Mouse (Mus musculus) limb, embryonic 12.5 days (tissue): ENCODE measurements around the gene Ephx3. TPM values are rescaled to one million over a fixed set of nuclear protein-coding genes. Genes with fewer than 3 reads are reported as not detected.

Experiments used
- ATAC-seq: fragments of 200-750 bp; cut with Nextera tagmentation; 2 replicates; pipeline ENCODE4 v1.8.0; 2017; ENCODE audit warnings: low read depth, moderate TSS enrichment; ENCODE audit not compliant: insufficient number of reproducible peaks, insufficient read depth, low FRiP score, low TSS enrichment
- H3K27ac ChIP-seq: fragments of 300-500 bp; sonication (generic); 2 replicates; pipeline ENCODE4 v1.5.1; 2016; ENCODE audit warnings: mild to moderate bottlenecking, moderate library complexity
- H3K27me3 ChIP-seq: fragments of 300-500 bp; sonication (generic); 2 replicates; pipeline ENCODE4 v1.6.1; 2016; ENCODE audit warnings: mild to moderate bottlenecking, moderate library complexity
- H3K36me3 ChIP-seq: fragments of 300-500 bp; sonication (generic); 2 replicates; pipeline ENCODE4 v1.6.1; 2016; ENCODE audit warnings: mild to moderate bottlenecking, moderate library complexity
- H3K4me1 ChIP-seq: fragments of 300-500 bp; sonication (generic); replicated peaks from 2 replicates; pipeline ENCODE4 v1.6.1; 2016
- H3K4me2 ChIP-seq: fragments of 300-500 bp; sonication (generic); 2 replicates; pipeline ENCODE4 v1.6.1; 2016; ENCODE audit warnings: mild to moderate bottlenecking, moderate library complexity
- H3K4me3 ChIP-seq: fragments of 300-500 bp; sonication (generic); replicated peaks from 2 replicates; pipeline ENCODE4 v1.5.1; 2016; ENCODE audit warnings: mild to moderate bottlenecking
- H3K9ac ChIP-seq: fragments of 300-500 bp; sonication (generic); replicated peaks from 2 replicates; pipeline ENCODE4 v1.6.1; 2016; ENCODE audit warnings: mild to moderate bottlenecking, moderate library complexity
- H3K9me3 ChIP-seq: fragments of 300-500 bp; sonication (generic); 2 replicates; pipeline ENCODE4 v1.6.1; 2016; ENCODE audit warnings: mild to moderate bottlenecking, moderate library complexity
- WGBS: fragments of 180-500 bp; shearing (Covaris S2); methylation state at CpG from one replicate; pipeline ENCODE4 v1.1.7; 2016; 5-methylcytosine and 5-hydroxymethylcytosine counted together
- polyA plus RNA-seq: library from polyadenylated mRNA; unstranded; fragments of >200 nt; fragmentation: Nextera tagmentation; extraction: Ambion mirVana; gene quantifications from 2 replicates; pipeline ENCODE4 v1.2.1, GENCODE M21; 2016

Ephx3 gene
- polyA plus RNA-seq, 1 experiment from 2014 or later = not detected

DNA sequence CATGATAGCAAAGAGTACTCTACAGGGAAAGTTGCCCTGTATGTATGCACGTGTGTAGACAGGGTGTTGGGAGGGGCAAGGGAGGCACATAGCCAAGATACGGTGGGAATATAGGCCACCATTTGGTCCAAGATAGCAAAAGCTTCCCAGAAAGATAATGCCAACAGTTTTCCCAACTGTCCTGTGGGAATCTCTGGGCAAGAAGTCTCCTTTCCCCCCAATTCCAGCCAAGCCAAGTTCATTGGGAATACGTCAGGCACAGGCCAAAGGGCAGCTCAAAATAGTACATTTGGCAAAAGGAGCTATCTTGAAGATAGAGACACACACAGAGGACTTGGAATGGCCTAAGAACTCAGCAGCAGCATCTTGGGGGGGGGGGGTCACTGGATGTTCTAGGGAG lies 16.0 kb upstream of the Ephx3 start:
- ATAC-seq = no peak
- no peak overlapping the region for H3K27ac ChIP-seq
- peaks cover 98% of the 10 kb centered on the region for H3K36me3 ChIP-seq
- no peaks in the 10 kb centered on the region for H3K27me3 ChIP-seq
- no peak overlapping the region for H3K4me3 ChIP-seq
- 92% methylated on average over 3 of the region's 3 CpGs for WGBS
- H3K9me3 ChIP-seq = no peaks in the 10 kb centered on the region
- H3K4me2 ChIP-seq = no peak overlapping the region
- H3K4me1 ChIP-seq = peaks cover 21% of the 10 kb centered on the region; the same call in 1 of the 2 replicates
- no peak overlapping the region; the same call in 1 of the 2 replicates for H3K9ac ChIP-seq

DNA sequence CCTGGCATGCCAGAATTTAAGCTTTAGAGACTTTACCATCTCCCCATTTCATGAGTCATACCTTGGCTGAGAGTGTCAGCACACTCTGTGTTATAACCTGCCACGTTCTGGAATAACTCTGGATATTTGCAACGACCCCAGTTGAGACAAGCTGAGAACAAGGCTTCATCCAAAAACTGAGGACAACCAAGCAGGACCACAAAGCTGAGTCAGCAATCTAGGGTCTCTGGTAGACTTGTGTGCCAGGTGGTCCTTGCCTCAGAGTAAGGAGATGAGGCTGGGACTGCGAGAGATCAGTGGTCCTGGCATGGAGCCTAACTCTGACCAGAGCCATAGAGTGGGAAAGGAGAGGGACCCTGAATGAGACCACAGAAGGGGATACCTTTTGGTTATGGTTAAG lies 13.6 kb upstream of the Ephx3 start:
- no peak overlapping the region for H3K27ac ChIP-seq
- WGBS = 89% methylated on average over 3 of the region's 3 CpGs
- ATAC-seq = no peak
- H3K9me3 ChIP-seq = no peaks in the 10 kb centered on the region
- no peak overlapping the region for H3K4me3 ChIP-seq
- H3K9ac ChIP-seq = no peak overlapping the region
- H3K36me3 ChIP-seq = peaks cover 98% of the 10 kb centered on the region
- H3K27me3 ChIP-seq = no peaks in the 10 kb centered on the region
- no peak overlapping the region for H3K4me2 ChIP-seq
- peaks cover 7% of the 10 kb centered on the region; the same call in 1 of the 2 replicates for H3K4me1 ChIP-seq

DNA sequence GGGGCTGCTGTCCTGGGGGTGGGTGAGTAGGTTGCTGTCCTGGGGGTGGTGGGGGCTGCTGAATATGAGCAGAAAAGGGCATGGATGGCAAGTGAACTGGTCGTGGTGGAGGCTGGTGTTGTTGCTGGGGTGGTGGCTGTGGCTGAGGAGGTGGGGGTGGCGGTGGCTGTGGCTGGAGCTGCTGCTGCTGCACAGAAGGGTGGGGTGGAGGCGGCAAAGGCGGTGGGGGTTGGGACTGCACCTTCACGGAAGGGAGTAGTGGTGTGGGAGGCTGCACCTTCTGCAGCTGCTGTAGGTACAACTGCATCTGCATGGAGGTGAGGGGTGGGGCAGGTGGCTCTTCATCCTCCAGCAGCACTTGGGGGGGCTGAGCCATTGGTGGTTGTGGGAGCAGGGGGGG lies 11.7 kb upstream of the Ephx3 start:
- 78% methylated on average over 5 of the region's 5 CpGs for WGBS
- Histone ChIP-seq H3K4me2 (no peak overlapping the region), H3K27ac (no peak overlapping the region), H3K4me1 (no peaks in the 10 kb centered on the region), H3K27me3 (no peaks in the 10 kb centered on the region), H3K9me3 (no peaks in the 10 kb centered on the region), H3K36me3 (peaks cover 98% of the 10 kb centered on the region), H3K4me3 (no peak overlapping the region), H3K9ac (no peak overlapping the region)
- ATAC-seq = no peak

DNA sequence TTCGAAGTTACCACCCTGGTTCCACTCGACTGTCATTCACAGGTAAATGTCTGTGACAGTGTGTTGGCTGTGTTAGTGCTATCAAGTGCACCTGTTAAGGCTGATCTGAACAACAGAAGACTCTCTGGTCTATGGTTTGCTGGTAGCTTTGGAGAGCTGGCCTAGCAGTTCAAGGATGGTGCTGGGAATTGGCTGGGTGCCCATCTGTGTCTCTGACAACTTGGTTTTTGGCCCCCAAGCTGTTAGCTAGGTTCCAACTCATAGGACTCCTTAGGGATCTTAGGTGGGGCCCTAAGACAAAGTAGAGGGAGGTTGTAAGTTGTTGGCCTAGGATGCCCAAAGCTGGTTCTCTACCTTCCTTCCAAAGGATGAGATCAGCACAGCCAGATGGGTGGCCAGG lies 10.4 kb upstream of the Ephx3 start:
- Histone ChIP-seq H3K36me3 (peaks cover 98% of the 10 kb centered on the region), H3K4me2 (no peak overlapping the region), H3K9me3 (no peaks in the 10 kb centered on the region), H3K4me1 (no peaks in the 10 kb centered on the region), H3K27me3 (no peaks in the 10 kb centered on the region), H3K27ac (no peak overlapping the region), H3K4me3 (no peak overlapping the region), H3K9ac (no peak overlapping the region)
- no peak for ATAC-seq
- 91% methylated on average over 2 of the region's 2 CpGs for WGBS

DNA sequence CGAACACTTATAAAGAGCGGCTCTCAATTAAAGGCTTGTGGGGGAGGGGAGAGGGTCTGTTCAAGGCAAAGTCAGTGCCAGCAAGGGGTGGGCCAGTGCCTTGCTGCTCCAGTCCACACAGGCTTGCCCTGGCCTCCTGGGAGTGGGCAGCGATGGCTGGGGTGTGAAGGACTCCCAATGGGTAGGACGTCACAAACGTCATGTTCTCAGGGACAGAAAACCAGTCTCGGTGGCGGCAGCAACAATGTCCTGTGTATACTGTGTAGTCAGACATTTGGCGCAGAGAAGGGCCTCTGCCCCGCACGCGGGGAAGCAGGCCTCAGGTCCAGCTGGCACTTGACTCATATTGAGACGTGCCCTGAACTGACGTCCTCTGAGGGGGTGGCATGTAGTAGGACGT lies 7.8 kb upstream of the Ephx3 start:
- Histone ChIP-seq H3K27ac (no peak overlapping the region), H3K36me3 (peaks cover 78% of the 10 kb centered on the region), H3K9ac (no peak overlapping the region), H3K27me3 (no peaks in the 10 kb centered on the region), H3K4me2 (no peak overlapping the region), H3K4me1 (no peaks in the 10 kb centered on the region), H3K9me3 (no peaks in the 10 kb centered on the region), H3K4me3 (no peak overlapping the region)
- ATAC-seq = no peak
- 93% methylated on average over 14 of the region's 14 CpGs for WGBS

DNA sequence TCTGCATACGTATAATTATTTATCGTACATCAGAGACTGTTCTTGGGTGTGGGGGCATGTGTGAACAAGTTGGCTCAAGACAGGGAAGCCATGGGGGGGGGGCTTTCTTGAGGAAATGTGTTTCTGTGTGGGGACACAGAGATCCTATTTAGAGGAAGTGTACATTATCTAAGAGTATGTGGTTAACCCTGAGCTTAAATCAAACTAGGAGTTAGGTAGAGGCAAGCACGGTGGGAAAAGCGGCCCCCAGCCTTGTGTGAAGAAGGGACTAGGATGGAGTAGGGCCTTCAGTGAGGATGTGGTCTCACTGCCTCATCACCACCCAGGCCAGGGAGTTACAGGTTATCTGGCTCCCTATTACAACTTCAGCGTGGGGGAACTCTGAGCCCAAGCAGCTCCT lies 6.4 kb upstream of the Ephx3 start:
- Histone ChIP-seq H3K4me3 (no peak overlapping the region), H3K9ac (no peak overlapping the region), H3K27ac (no peak overlapping the region), H3K9me3 (no peaks in the 10 kb centered on the region), H3K4me1 (no peaks in the 10 kb centered on the region), H3K36me3 (peaks cover 64% of the 10 kb centered on the region), H3K27me3 (no peaks in the 10 kb centered on the region), H3K4me2 (no peak overlapping the region)
- ATAC-seq = no peak
- 89% methylated on average over 5 of the region's 5 CpGs for WGBS

DNA sequence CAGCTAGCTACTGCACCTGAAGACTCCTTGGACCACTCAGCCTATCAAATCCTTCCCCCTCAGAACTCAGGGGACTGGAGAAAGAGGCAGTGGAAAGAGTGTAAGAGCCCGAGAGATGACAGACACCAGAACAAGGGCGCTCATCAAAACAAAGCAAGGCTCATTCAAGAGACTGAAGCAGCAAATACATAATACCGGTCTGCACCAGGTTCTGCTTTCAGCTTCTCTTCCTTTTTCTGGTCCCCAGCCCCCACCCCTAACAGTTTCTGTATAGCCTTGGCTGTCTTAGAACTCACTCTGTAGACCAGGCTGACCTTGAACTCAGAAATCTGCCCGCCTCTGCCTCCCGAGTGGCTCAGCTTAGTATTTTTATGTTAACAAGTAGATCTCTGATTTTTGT lies 3.7 kb upstream of the Ephx3 start:
- Histone ChIP-seq H3K36me3 (peaks cover 36% of the 10 kb centered on the region), H3K27ac (no peak overlapping the region), H3K4me1 (peaks cover 15% of the 10 kb centered on the region), H3K27me3 (peaks cover 27% of the 10 kb centered on the region), H3K9me3 (no peaks in the 10 kb centered on the region), H3K4me3 (no peak overlapping the region), H3K4me2 (no peak overlapping the region), H3K9ac (no peak overlapping the region)
- 81% methylated on average over 5 of the region's 5 CpGs for whole genome bisulfite sequencing
- no peak for ATAC-seq

DNA sequence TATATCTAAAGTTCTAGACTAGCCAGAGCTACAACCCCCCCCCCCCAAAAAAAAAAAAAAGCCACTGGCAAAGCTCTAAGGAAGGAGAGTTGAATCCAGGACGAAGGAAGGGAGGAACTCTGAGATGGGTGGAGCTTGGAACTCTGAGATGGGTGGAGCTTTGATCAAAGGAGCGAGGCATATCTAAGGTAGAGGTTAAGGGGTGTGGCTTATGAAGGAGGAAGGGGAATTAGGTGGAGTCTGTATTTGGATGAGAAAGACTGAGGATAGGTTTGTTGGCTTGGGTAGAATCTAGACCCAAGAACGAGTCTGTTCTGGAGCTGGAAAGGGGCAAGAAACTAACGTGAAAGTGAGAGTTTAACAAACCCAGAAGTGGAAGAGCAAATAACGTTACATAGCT lies 501 bp upstream of the Ephx3 start:
- H3K36me3 ChIP-seq = peaks cover 6% of the 10 kb centered on the region; the same call in 1 of the 2 replicates
- no peak overlapping the region; the same call in 1 of the 2 replicates for H3K4me3 ChIP-seq
- H3K9ac ChIP-seq = no peak overlapping the region
- WGBS = 14% methylated on average over 5 of the region's 5 CpGs
- peaks cover 28% of the 10 kb centered on the region for H3K27me3 ChIP-seq
- no peak overlapping the region for H3K27ac ChIP-seq
- H3K9me3 ChIP-seq = no peaks in the 10 kb centered on the region
- ATAC-seq = no peak
- H3K4me1 ChIP-seq = peaks cover 15% of the 10 kb centered on the region
- H3K4me2 ChIP-seq = peak overlapping the region; percentile 83

DNA sequence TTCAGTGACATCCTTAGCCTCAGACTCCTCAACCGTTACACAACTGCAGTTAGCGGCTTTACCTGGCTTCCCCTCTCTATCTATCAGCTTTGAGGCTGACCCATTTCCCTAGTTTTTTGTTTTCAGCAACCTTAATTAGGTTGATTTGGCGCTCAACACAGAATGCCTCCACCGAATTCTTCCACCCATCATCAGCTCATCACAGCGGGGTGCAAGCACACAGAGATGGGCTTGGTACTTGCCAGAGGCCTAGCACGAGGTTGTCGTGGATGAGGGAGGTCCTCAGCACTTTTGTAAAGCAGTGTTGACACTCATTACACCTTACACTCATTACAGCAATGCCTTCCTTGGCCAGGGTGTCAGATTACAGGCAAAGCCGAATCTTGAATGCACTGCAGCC lies 6.3 kb downstream of the Ephx3 start:
- Histone ChIP-seq H3K4me3 (no peak overlapping the region), H3K27ac (no peak overlapping the region), H3K4me2 (no peak overlapping the region), H3K9me3 (no peaks in the 10 kb centered on the region), H3K9ac (no peak overlapping the region), H3K27me3 (peaks cover 1% of the 10 kb centered on the region; the same call in 1 of the 2 replicates), H3K36me3 (no peaks in the 10 kb centered on the region), H3K4me1 (peaks cover 12% of the 10 kb centered on the region)
- no peak for ATAC-seq
- 22% methylated on average over 8 of the region's 8 CpGs for WGBS

DNA sequence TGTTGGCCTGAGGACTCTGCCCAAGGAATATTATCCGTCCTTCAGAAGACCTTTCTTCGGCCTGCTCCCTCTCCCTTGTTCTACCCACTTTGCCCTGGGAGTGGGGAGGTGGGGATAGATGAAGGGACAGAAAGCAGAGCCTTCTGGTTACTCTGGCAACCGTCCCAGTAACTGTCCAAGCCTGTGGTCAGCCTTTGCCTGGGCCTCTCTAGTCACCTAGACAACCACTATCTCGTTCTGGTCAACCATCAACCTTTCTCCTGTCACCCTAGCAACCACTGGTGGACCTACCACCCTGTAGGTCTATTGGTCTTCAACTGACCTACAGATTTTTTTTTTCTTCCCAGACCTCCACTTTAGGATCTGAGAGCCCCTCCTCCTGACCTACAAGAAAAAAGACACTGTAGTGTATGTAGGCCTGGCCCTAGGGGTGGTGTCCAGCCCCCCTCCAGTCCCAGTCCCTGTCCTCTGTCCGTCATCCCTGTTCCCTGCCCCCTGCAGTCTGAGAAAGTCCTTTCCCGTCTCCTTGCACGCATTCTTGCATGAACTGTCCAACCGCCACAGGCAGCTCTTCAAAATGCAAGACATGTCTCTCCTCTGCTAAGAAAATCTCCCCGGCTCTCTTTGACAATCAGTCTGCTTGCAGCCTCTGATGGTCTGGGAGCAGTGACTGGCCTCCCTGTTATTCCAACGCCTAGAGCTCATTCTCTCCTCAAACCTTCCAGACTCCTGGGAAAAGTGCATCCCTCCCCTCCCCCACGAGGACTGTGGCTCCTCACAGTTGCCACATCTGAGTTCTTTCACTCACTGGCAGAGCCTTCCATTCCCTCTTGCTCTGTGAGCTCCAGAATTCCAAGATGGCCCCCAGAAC lies 9.5 kb downstream of the Ephx3 start:
- peaks cover 12% of the 10 kb centered on the region for H3K4me1 ChIP-seq
- 64% methylated on average over 11 of the region's 11 CpGs for WGBS
- H3K9me3 ChIP-seq = no peaks in the 10 kb centered on the region
- H3K4me3 ChIP-seq = no peak overlapping the region
- no peaks in the 10 kb centered on the region for H3K36me3 ChIP-seq
- ATAC-seq = no peak
- H3K4me2 ChIP-seq = no peak overlapping the region
- H3K9ac ChIP-seq = no peak overlapping the region
- H3K27ac ChIP-seq = no peak overlapping the region
- no peaks in the 10 kb centered on the region for H3K27me3 ChIP-seq

DNA sequence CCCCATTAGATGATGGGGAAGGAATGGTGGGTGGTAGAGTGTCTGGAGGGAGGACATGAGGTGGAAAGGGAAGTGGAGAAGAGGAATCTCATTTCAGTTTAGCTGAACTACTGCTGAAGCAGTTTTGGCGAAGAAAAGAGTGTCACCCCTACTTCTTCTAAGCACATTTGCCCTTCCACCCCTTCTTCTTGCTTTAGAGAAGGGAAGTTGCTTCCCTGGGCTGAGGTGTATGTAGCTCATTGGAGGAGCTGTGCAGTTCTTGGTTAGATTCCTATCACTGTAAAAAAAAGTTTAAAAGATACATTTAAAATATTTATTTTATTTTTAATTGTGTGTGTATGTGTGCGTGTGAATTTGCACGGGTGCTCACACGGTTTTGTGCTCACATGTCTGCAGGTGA lies 12.4 kb downstream of the Ephx3 start:
- Histone ChIP-seq H3K9ac (no peak overlapping the region), H3K36me3 (no peaks in the 10 kb centered on the region), H3K4me3 (no peak overlapping the region), H3K4me2 (no peak overlapping the region), H3K4me1 (no peaks in the 10 kb centered on the region), H3K27ac (no peak overlapping the region), H3K9me3 (no peaks in the 10 kb centered on the region), H3K27me3 (no peaks in the 10 kb centered on the region)
- no peak for ATAC-seq
- 89% methylated on average over 4 of the region's 4 CpGs for WGBS

DNA sequence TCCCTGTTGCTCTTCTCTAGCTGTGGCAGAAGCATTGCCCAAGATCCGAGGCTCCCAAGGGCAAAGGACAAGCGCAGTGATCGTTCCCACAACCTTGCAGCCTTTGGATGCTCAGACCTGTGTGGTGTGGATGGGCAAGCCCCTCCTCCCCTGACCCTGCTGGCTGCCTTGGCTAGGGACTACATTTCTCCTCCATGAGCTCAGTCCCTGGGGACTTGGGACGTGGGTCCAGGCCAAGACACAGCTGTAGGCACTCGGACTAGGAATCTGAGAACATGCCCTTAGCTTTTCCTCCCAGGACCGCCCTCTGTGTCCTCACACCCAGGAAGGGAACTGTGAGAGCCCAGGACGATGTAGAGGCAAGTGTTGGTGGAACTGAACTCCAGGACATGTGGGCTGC lies 16.2 kb downstream of the Ephx3 start:
- Histone ChIP-seq H3K9ac (no peak overlapping the region), H3K4me2 (no peak overlapping the region), H3K27me3 (no peaks in the 10 kb centered on the region), H3K4me3 (no peak overlapping the region), H3K27ac (no peak overlapping the region), H3K9me3 (no peaks in the 10 kb centered on the region), H3K36me3 (no peaks in the 10 kb centered on the region), H3K4me1 (no peaks in the 10 kb centered on the region)
- no peak for ATAC-seq
- WGBS = 69% methylated on average over 7 of the region's 7 CpGs
